Mouse (Mus musculus) intestine, embryonic 14.5 days (tissue): ENCODE results near the gene Vipas39. TPM values are rescaled to one million over a fixed set of nuclear protein-coding genes. Genes with fewer than 3 reads are reported as not detected.
"Not testable (repeated sequence)": the region's sequence is repeated elsewhere in the genome, so short reads cannot be mapped to it uniquely, and the experiment has no call there.

Experiments used
- ATAC-seq: fragments of 200-750 bp; cut with Nextera tagmentation; replicated peaks from 2 replicates; pipeline ENCODE4 v1.8.0; 2017; ENCODE audit warnings: low read depth, moderate number of reproducible peaks, moderate TSS enrichment, moderate library complexity; ENCODE audit not compliant: low FRiP score, low TSS enrichment
- DNase-seq: peaks from one replicate; pipeline ENCODE4 v3.0.0-alpha.2; 2018; ENCODE audit warnings: low spot score
- H3K27ac ChIP-seq: fragments of 300-500 bp; sonication (generic); 2 replicates; pipeline ENCODE4 v1.5.1; 2014; ENCODE audit warnings: low read depth, mild to moderate bottlenecking, control low read depth
- H3K27me3 ChIP-seq: fragments of 300-500 bp; sonication (generic); replicated peaks from 2 replicates; pipeline ENCODE4 v1.6.1; 2014; ENCODE audit warnings: low read length, control low read depth; ENCODE audit not compliant: control insufficient read depth, insufficient read depth
- H3K36me3 ChIP-seq: fragments of 300-500 bp; sonication (generic); 2 replicates; pipeline ENCODE4 v1.6.1; 2014; ENCODE audit warnings: low read length, control low read depth; ENCODE audit not compliant: control insufficient read depth, insufficient read depth
- H3K4me1 ChIP-seq: fragments of 300-500 bp; sonication (generic); replicated peaks from 2 replicates; pipeline ENCODE4 v1.6.1; 2014; ENCODE audit warnings: low read length, control low read depth, mixed read lengths; ENCODE audit not compliant: control insufficient read depth, insufficient read depth
- H3K4me2 ChIP-seq: fragments of 300-500 bp; sonication (generic); 2 replicates; pipeline ENCODE4 v1.6.1; 2014; ENCODE audit warnings: low read length
- H3K4me3 ChIP-seq: fragments of 300-500 bp; sonication (generic); 2 replicates; pipeline ENCODE4 v1.5.1; 2014; ENCODE audit warnings: low read depth, low read length, control low read depth, mixed read lengths
- H3K9ac ChIP-seq: fragments of 300-500 bp; sonication (generic); 2 replicates; pipeline ENCODE4 v1.6.1; 2014; ENCODE audit warnings: mild to moderate bottlenecking, low read length
- H3K9me3 ChIP-seq: fragments of 300-500 bp; sonication (generic); 2 replicates; pipeline ENCODE4 v1.6.1; 2016; ENCODE audit warnings: low read length, control low read depth; ENCODE audit not compliant: control insufficient read depth
- WGBS: fragments of 180-500 bp; shearing (Covaris S2); extraction: QIAGEN DNeasy Blood & Tissue Kit; methylation state at CpG from one replicate; pipeline ENCODE4 v1.1.7; 2014; 5-methylcytosine and 5-hydroxymethylcytosine counted together
- polyA plus RNA-seq: library from polyadenylated mRNA; unstranded; fragments of >200 nt; fragmentation: Nextera tagmentation; extraction: Ambion mirVana; gene quantifications from 2 replicates; pipeline ENCODE4 v1.2.1, GENCODE M21; 2014

The Vipas39 gene
- polyA plus RNA-seq, 1 experiment from 2014 or later, result 40.8 TPM

DNA sequence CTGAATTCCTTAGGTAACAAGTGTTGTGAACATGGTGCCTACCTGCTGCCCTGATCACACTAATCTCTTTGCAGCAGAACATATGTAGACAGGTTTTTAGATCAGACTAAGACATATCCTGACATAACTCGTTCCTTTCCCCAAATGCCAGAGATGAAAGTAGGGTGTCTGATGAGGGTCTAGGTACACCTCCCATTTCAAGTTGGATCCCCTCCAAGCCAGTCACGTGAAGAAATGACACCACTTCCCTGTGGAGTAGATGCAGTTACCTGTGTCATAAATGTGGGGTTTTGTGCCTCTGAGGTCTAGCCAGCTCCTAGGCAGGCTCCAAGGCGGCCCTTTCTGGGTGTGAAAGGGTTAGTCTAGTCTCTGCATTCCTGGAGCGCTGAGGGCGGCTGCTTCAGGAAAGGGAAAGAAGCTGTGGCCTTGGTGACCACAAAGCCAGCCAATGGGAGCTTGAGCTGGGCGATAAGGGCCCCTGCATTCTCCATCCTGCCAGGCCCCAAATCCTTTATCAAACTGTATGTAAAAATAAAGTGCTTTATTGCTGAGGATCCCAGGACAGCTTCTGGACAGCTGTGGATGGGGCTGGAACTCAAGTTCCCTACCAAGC, 12.2 kb upstream of the Vipas39 start:
- Histone ChIP-seq H3K9me3 (no peaks in the 10 kb centered on the region), H3K27me3 (no peaks in the 10 kb centered on the region), H3K9ac (no peak overlapping the region), H3K27ac (no peak overlapping the region), H3K4me2 (0 out of 2 replicates have a peak overlapping the region, but pooled peaks have one; percentile 0), H3K36me3 (peaks cover 34% of the 10 kb centered on the region), H3K4me3 (no peak overlapping the region), H3K4me1 (peaks cover 4% of the 10 kb centered on the region; the same call in 1 of the 2 replicates)
- ATAC-seq (peak; percentile 77), DNase-seq (peak; percentile 64)
- WGBS, result 14% methylated on average over 6 of the region's 6 CpGs

DNA sequence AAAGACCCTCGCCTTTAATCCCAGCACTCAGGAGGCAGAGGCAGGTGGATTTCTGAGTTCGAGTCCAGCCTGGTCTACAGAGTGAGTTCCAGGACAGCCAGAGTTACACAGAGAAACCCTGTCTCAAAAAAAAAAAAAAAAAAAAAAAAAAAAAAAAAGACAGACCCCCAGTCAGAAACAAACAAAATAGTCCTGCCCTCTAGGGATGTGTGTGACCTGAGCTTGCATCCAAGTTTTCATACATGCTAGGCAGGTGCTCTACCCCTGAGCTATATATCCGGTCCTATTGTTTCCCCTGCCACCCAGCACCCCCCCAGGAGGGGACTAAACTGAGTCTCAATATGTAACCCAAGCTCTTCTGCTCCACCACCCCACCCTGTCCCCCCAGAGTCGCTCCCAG, 11.2 kb upstream of the Vipas39 start:
- peaks cover 44% of the 10 kb centered on the region for H3K36me3 ChIP-seq
- not testable (repeated sequence) for H3K27me3 ChIP-seq, H3K27ac ChIP-seq, DNase-seq, H3K9ac ChIP-seq, ATAC-seq, H3K4me1 ChIP-seq, H3K4me2 ChIP-seq, H3K4me3 ChIP-seq, H3K9me3 ChIP-seq
- 89% methylated on average over 4 of the region's 4 CpGs for WGBS

DNA sequence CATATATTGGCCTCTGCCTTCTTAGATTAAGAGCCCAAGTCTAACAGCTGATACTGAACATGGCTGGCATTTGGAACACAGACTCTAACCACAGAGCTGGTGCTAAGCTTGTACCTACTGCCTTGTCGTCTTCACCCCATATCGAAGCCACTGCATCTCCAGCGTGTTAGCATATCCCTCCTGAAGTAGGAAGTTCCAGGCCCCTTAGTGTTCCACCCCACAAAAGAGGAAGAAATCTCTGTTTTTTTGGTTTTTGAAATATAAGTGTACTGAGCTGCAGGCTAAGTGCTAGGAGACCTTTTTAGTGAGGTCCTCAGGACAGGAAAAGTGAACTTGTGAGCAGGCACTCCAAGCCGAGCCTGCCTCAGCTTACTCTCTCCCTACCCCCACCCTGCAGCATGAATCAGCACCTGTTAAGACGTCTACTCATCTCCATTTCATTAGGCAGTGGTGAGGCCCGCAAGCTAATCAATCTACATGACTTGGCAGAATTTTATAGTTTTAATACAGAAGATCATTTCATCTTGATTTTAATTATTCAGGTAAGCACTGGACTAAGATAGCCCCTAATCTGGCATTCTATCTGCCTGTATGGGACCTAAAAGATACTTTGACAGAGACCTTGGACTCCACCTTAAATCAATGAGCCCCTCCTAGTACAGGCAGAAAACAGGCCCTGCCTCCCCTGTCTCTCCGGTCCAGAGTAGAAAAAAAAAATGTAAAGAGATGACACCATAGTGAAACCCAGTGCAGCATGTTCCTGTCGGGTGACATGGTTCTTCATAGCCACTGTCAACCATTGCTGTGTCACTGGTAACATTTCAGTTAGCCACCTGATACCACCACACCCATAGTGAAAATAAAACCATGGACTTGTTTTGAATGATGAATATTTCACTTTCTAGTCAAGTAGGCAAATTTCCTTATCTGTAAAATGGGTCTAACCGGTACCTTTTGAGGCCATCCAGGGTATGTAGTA, 9.1 kb upstream of the Vipas39 start:
- H3K36me3 ChIP-seq, result peaks cover 65% of the 10 kb centered on the region
- no peak overlapping the region for H3K9ac ChIP-seq
- H3K27ac ChIP-seq, result no peak overlapping the region
- H3K9me3 ChIP-seq, result no peaks in the 10 kb centered on the region
- H3K4me1 ChIP-seq, result peaks cover 4% of the 10 kb centered on the region; the same call in 1 of the 2 replicates
- 87% methylated on average over 9 of the region's 9 CpGs for WGBS
- no peaks in the 10 kb centered on the region for H3K27me3 ChIP-seq
- no peak overlapping the region for H3K4me3 ChIP-seq
- ATAC-seq (no peak), DNase-seq (no peak)
- no peak overlapping the region for H3K4me2 ChIP-seq

DNA sequence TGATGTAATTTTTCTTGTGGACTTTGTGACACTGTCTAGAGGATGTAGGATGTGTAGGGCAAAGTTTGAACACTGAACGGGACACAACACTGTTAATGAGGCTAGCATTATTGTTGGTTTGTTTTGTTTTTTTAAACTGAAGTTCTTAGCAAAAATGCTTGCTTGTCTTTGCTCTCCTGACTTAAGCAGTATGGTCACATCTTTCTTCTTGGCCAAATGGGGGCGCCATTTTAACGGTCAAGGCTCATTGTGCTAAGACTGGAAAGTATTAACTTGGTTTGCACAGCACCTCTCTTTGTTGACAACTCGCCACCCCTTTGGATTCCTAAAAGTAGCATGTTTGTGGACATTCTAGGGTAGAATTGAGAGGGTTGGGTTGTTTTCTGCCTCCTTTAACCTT, 1.6 kb upstream of the Vipas39 start:
- H3K27ac ChIP-seq, result no peak overlapping the region
- H3K4me3 ChIP-seq, result peak overlapping the region; percentile 72
- H3K4me2 ChIP-seq, result peak overlapping the region; percentile 84
- no peak for ATAC-seq
- no peaks in the 10 kb centered on the region for H3K27me3 ChIP-seq
- DNase-seq, result no peak
- peaks cover 61% of the 10 kb centered on the region for H3K36me3 ChIP-seq
- peaks cover 16% of the 10 kb centered on the region for H3K4me1 ChIP-seq
- H3K9me3 ChIP-seq, result no peaks in the 10 kb centered on the region
- 25% methylated on average over 4 of the region's 4 CpGs for WGBS
- peak overlapping the region; percentile 78 for H3K9ac ChIP-seq

DNA sequence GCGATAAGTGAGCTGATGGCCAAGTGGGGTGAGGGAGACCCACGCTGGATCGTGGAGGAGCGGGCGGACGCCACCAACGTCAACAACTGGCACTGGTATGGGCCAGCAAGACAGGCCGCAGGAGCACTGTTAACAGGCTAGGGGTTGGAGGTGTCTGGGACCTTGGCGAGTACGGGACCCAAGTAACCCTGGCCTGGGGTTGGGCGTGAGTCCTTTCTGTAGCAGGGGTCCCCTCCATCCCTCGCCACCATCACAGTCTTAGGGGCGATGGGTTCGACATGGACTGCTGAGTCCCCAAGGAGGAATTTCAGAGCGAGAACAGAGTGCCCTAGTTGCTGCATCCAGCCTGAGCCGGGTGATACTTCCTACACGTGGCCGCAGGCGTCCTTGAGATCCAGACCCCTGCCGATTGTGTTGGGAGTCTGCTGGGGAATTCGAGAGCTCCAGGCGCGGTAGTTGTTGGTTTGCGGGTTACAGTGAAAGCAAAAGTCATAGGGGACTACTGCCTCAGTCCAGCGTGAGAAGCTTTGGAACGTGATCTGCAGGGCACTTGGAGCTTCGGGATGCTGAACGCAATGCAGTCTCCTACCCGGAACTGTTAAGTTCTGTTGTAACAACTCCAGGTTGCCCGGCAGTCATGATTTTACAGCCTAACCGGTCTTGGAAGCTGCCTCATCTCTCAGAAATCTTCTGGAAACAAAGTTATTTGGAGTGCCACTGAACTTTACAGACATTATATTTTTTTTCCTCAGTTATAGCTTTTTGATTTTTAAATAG, 959 bp upstream of the Vipas39 start:
- no peaks in the 10 kb centered on the region for H3K9me3 ChIP-seq
- ATAC-seq (peak; percentile 69), DNase-seq (no peak)
- H3K27me3 ChIP-seq, result no peaks in the 10 kb centered on the region
- peak overlapping the region; percentile 77 for H3K27ac ChIP-seq
- H3K4me1 ChIP-seq, result peaks cover 16% of the 10 kb centered on the region
- peak overlapping the region; percentile 78 for H3K9ac ChIP-seq
- H3K36me3 ChIP-seq, result peaks cover 58% of the 10 kb centered on the region
- under 1% methylated on average over 31 of the region's 31 CpGs for WGBS
- peak overlapping the region; percentile 84 for H3K4me2 ChIP-seq
- peak overlapping the region; percentile 72 for H3K4me3 ChIP-seq

DNA sequence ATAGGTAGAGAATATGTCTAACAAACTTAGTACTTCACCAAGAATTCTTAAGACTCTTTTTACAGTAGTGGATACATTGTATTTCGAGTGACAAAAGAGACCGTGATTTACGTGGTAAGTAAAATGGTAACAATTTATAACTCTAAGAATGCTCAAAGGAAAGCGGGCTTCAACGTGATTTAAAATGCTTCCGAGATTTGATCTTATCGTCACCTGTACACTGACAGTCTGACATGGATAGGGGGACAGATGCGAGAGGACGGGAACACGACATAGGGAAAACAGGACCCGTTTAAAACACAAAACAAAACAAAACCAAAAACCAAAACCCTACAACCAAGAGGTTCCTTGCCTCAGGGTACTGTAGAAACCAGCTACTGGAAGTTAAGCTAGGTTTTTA, 612 bp downstream of the Vipas39 start:
- Histone ChIP-seq H3K27ac (peak overlapping the region; percentile 77), H3K4me3 (peak overlapping the region; percentile 72), H3K4me1 (peaks cover 16% of the 10 kb centered on the region), H3K9ac (peak overlapping the region; percentile 78), H3K36me3 (peaks cover 58% of the 10 kb centered on the region), H3K4me2 (peak overlapping the region; percentile 65), H3K9me3 (no peaks in the 10 kb centered on the region), H3K27me3 (no peaks in the 10 kb centered on the region)
- DNase-seq, result no peak
- WGBS, result 20% methylated on average over 11 of the region's 11 CpGs
- ATAC-seq, result no peak

DNA sequence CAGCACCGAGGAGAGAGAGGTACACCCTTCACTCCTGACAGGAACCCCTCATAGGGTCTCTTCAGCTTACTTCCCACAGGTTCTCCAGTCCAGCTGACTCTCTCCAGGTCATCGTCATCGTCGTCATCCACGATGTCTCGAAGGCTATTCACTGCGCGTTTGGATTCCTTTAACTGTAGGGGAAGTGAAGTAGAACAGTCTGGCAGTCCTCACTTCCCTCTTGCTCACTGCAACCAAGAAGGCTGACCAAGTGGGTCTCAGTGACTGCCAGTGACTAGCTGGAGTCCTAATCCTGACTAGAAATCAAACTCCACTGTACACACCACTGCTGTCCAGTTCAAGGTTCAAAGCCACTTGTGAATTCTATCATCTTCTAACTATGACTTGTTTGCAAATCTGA, 5.5 kb downstream of the Vipas39 start:
- H3K9ac ChIP-seq, result no peak overlapping the region
- H3K36me3 ChIP-seq, result peaks cover 80% of the 10 kb centered on the region

DNA sequence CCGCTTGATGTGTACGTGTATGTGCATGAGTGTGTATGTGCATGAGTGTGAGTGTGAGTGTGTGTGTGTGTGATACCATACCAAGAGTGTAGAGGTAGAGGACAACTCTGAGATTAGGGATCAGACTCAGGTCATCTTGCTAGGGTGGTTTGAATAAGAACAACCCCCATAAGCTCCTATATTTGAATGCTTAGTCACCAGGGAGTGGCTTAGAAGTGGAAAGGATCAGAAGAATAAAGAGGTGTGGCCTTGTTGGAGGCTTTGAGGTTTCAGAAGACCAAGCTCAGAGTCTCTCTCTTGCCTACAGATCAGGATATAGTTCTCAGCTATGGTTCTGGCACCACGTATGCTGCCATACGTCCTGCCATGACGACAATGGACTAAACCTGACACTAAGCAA, 9.4 kb downstream of the Vipas39 start:
- H3K9me3 ChIP-seq, result no peaks in the 10 kb centered on the region
- no peak overlapping the region for H3K4me2 ChIP-seq
- no peak overlapping the region for H3K9ac ChIP-seq
- DNase-seq, result no peak
- no peak for ATAC-seq
- H3K4me1 ChIP-seq, result no peaks in the 10 kb centered on the region
- no peak overlapping the region for H3K4me3 ChIP-seq
- H3K27me3 ChIP-seq, result no peaks in the 10 kb centered on the region
- H3K36me3 ChIP-seq, result peaks cover 90% of the 10 kb centered on the region
- 94% methylated on average over 5 of the region's 5 CpGs for WGBS
- no peak overlapping the region for H3K27ac ChIP-seq

More for the DNA sequence above, 5.5 kb downstream of the Vipas39 start:
- ATAC-seq, result no peak
- no peaks in the 10 kb centered on the region for H3K27me3 ChIP-seq
- 98% methylated on average over 8 of the region's 8 CpGs for whole genome bisulfite sequencing
- DNase-seq, result no peak
- no peak overlapping the region for H3K4me3 ChIP-seq
- H3K4me2 ChIP-seq, result no peak overlapping the region
- H3K4me1 ChIP-seq, result peaks cover 7% of the 10 kb centered on the region; the same call in 1 of the 2 replicates
- no peaks in the 10 kb centered on the region for H3K9me3 ChIP-seq
- H3K27ac ChIP-seq, result no peak overlapping the region
